Mouse (Mus musculus): Measurements from ENCODE around the gene Vmn1r44. TPM values are rescaled to one million over a fixed set of nuclear protein-coding genes. Genes with fewer than 3 reads are reported as not detected.

Vmn1r44 gene
- total and polyA plus RNA-seq, 3 experiments = not detected

- Histone ChIP-seq H3K9me3 (replicated peaks; ENCODE audit: insufficient read depth, low read length) (no peaks in the 10 kb centered on the region), H3K4me3 (ENCODE audit: control insufficient read depth in 1 of 2, insufficient read depth in 1 of 2, low read depth in 2 of 2, low read length in 2 of 2) (no peak overlapping the region), H3K4me1 (ENCODE audit: control insufficient read depth in 1 of 2, insufficient read depth in 2 of 2, low read length in 2 of 2) (no peaks in the 10 kb centered on the region), H3K27ac (ENCODE audit: control insufficient read depth, low read depth, low read length) (no peak overlapping the region), H3K9ac (ENCODE audit: control insufficient read depth, low read depth, low read length, poor library complexity, severe bottlenecking) (no peak overlapping the region), H3K27me3 (ENCODE audit: control insufficient read depth in 1 of 2, insufficient read depth in 2 of 2, low read length in 2 of 2) (no peaks in the 10 kb centered on the region), H3K79me2 (ENCODE audit: control insufficient read depth, insufficient read depth, low read length, poor library complexity) (no peaks in the 10 kb centered on the region), H3K36me3 (ENCODE audit: control insufficient read depth in 1 of 2, insufficient read depth in 2 of 2, low read length in 2 of 2) (no peaks in the 10 kb centered on the region)
- TF ChIP-seq ZKSCAN1 (IDR thresholded peaks at IDR 0.05; ENCODE audit: low read depth, low read length) = no peak
- no peak for TF ChIP-seq CHD2 (IDR thresholded peaks at IDR 0.05; ENCODE audit: low read length)
- TF ChIP-seq ETS1 (IDR thresholded peaks at IDR 0.05; ENCODE audit: low read depth, low read length) = no peak
- TF ChIP-seq POLR2AphosphoS2 (IDR thresholded peaks at IDR 0.05; ENCODE audit: low read length) = no peak
- TF ChIP-seq GABPA (IDR thresholded peaks at IDR 0.05; ENCODE audit: low read depth, low read length) = no peak
- TF ChIP-seq CTCF (IDR thresholded peaks at IDR 0.05 in 2 of 3, conservative IDR thresholded peaks at IDR 0.05 in 1 of 3; ENCODE audit: control insufficient read depth in 1 of 3, insufficient read depth in 1 of 3, low read depth in 2 of 3, low read length in 3 of 3, poor library complexity in 1 of 3, severe bottlenecking in 1 of 3) = no peak
- TF ChIP-seq RAD21 (IDR thresholded peaks at IDR 0.05; ENCODE audit: low read depth, low read length) = no peak
- no peak for TF ChIP-seq SMC3 (IDR thresholded peaks at IDR 0.05; ENCODE audit: low read depth, low read length)
- no peak for TF ChIP-seq TCF12 (IDR thresholded peaks at IDR 0.05; ENCODE audit: low read depth, low read length)
- TF ChIP-seq MYB (IDR thresholded peaks at IDR 0.05; ENCODE audit: low read depth, low read length) = no peak
- no peak for TF ChIP-seq MAX (IDR thresholded peaks at IDR 0.05; ENCODE audit: low read length)
- no peak for TF ChIP-seq EP300 (IDR thresholded peaks at IDR 0.05; ENCODE audit: low read depth in 1 of 2, low read length in 2 of 2)
- TF ChIP-seq ZC3H11A (IDR thresholded peaks at IDR 0.05; ENCODE audit: low read depth, low read length) = no peak
- no peak for TF ChIP-seq NRF1 (IDR thresholded peaks at IDR 0.05; ENCODE audit: insufficient read depth, low read depth, low read length, poor library complexity, severe bottlenecking)
- no peak for TF ChIP-seq HCFC1 (IDR thresholded peaks at IDR 0.05; ENCODE audit: low read depth, low read length)
- no peak for TF ChIP-seq SIN3A (IDR thresholded peaks at IDR 0.05; ENCODE audit: low read length)
- TF ChIP-seq USF2 (IDR thresholded peaks at IDR 0.05; ENCODE audit: borderline replicate concordance in 1 of 2, insufficient read depth in 1 of 2, low read depth in 1 of 2, low read length in 2 of 2) = no peak
- no peak for TF ChIP-seq E2F4 (IDR thresholded peaks at IDR 0.05; ENCODE audit: borderline replicate concordance, low read depth, low read length)
- no peak for DNase-seq (ENCODE audit: low read depth, low spot score)
Observed at GRCm38 (mm10) chr6:89940926-89941325, 57.5 kb downstream of the Vmn1r44 start.

Other genes with a start within 250 kb of the Vmn1r44 start
- gene Txnrd3, start 239.7 kb upstream of the Vmn1r44 start, total RNA-seq (2012; rRNA removed) = 9.2 and 15.1 TPM in 2 replicates
- gene Txnrd3, start 239.7 kb upstream of the Vmn1r44 start, polyA plus RNA-seq (2012; ENCODE audit: insufficient read depth in 1 of 2, insufficient read length in 2 of 2, low read depth in 1 of 2, low replicate concordance in 2 of 2, missing spikeins in 1 of 2) = 1 to 10 TPM in 1 of 2 experiments, not detected in 1; 8.7 TPM
- not detected in 2 replicates for gene Vmn1r40, start 176.1 kb upstream of the Vmn1r44 start, total RNA-seq (2012; rRNA removed)
- gene Vmn1r40, start 176.1 kb upstream of the Vmn1r44 start, polyA plus RNA-seq (2012; ENCODE audit: insufficient read depth in 1 of 2, insufficient read length in 2 of 2, low read depth in 1 of 2, low replicate concordance in 2 of 2, missing spikeins in 1 of 2) = not detected
- not detected in 2 replicates for gene Vmn1r41, start 142.9 kb upstream of the Vmn1r44 start, total RNA-seq (2012; rRNA removed)
- under 1 TPM in 1 of 2 experiments, not detected in 1; 0.10 TPM for gene Vmn1r41, start 142.9 kb upstream of the Vmn1r44 start, polyA plus RNA-seq (2012; ENCODE audit: insufficient read depth in 1 of 2, insufficient read length in 2 of 2, low read depth in 1 of 2, low replicate concordance in 2 of 2, missing spikeins in 1 of 2)
- gene Vmn1r42, start 7.2 kb upstream of the Vmn1r44 start, total RNA-seq (2012; rRNA removed) = not detected in 2 replicates
- gene Vmn1r42, start 7.2 kb upstream of the Vmn1r44 start, polyA plus RNA-seq (2012; ENCODE audit: insufficient read depth in 1 of 2, insufficient read length in 2 of 2, low read depth in 1 of 2, low replicate concordance in 2 of 2, missing spikeins in 1 of 2) = not detected
- not detected in 2 replicates for gene Vmn1r43, start 7.2 kb upstream of the Vmn1r44 start, total RNA-seq (2012; rRNA removed)
- under 1 TPM in 1 of 2 experiments, not detected in 1; 0.11 TPM for gene Vmn1r43, start 7.2 kb upstream of the Vmn1r44 start, polyA plus RNA-seq (2012; ENCODE audit: insufficient read depth in 1 of 2, insufficient read length in 2 of 2, low read depth in 1 of 2, low replicate concordance in 2 of 2, missing spikeins in 1 of 2)
- not detected in 2 replicates for gene Vmn1r45, start 56.9 kb downstream of the Vmn1r44 start, total RNA-seq (2012; rRNA removed)
- not detected for gene Vmn1r45, start 56.9 kb downstream of the Vmn1r44 start, polyA plus RNA-seq (2012; ENCODE audit: insufficient read depth in 1 of 2, insufficient read length in 2 of 2, low read depth in 1 of 2, low replicate concordance in 2 of 2, missing spikeins in 1 of 2)
- not detected in 2 replicates for gene Vmn1r46, start 85.7 kb downstream of the Vmn1r44 start, total RNA-seq (2012; rRNA removed)
- not detected for gene Vmn1r46, start 85.7 kb downstream of the Vmn1r44 start, polyA plus RNA-seq (2012; ENCODE audit: insufficient read depth in 1 of 2, insufficient read length in 2 of 2, low read depth in 1 of 2, low replicate concordance in 2 of 2, missing spikeins in 1 of 2)
- gene Vmn1r47, start 132.5 kb downstream of the Vmn1r44 start, total RNA-seq (2012; rRNA removed) = not detected in 2 replicates
- gene Vmn1r47, start 132.5 kb downstream of the Vmn1r44 start, polyA plus RNA-seq (2012; ENCODE audit: insufficient read depth in 1 of 2, insufficient read length in 2 of 2, low read depth in 1 of 2, low replicate concordance in 2 of 2, missing spikeins in 1 of 2) = not detected
- not detected in 2 replicates for gene Vmn1r48, start 153.2 kb downstream of the Vmn1r44 start, total RNA-seq (2012; rRNA removed)
- not detected for gene Vmn1r48, start 153.2 kb downstream of the Vmn1r44 start, polyA plus RNA-seq (2012; ENCODE audit: insufficient read depth in 1 of 2, insufficient read length in 2 of 2, low read depth in 1 of 2, low replicate concordance in 2 of 2, missing spikeins in 1 of 2)
- not detected in 2 replicates for gene Vmn1r49, start 194.8 kb downstream of the Vmn1r44 start, total RNA-seq (2012; rRNA removed)
- gene Vmn1r49, start 194.8 kb downstream of the Vmn1r44 start, polyA plus RNA-seq (2012; ENCODE audit: insufficient read depth in 1 of 2, insufficient read length in 2 of 2, low read depth in 1 of 2, low replicate concordance in 2 of 2, missing spikeins in 1 of 2) = not detected
- not detected in 2 replicates for gene Vmn1r50, start 217.8 kb downstream of the Vmn1r44 start, total RNA-seq (2012; rRNA removed)
- not detected for gene Vmn1r50, start 217.8 kb downstream of the Vmn1r44 start, polyA plus RNA-seq (2012; ENCODE audit: insufficient read depth in 1 of 2, insufficient read length in 2 of 2, low read depth in 1 of 2, low replicate concordance in 2 of 2, missing spikeins in 1 of 2)
- gene Vmn1r51, start 238.9 kb downstream of the Vmn1r44 start, total RNA-seq (2012; rRNA removed) = not detected in 2 replicates
- gene Vmn1r51, start 238.9 kb downstream of the Vmn1r44 start, polyA plus RNA-seq (2012; ENCODE audit: insufficient read depth in 1 of 2, insufficient read length in 2 of 2, low read depth in 1 of 2, low replicate concordance in 2 of 2, missing spikeins in 1 of 2) = not detected